Mouse (Mus musculus) embryo, embryonic 10 days (tissue): Measurements from ENCODE around the gene Cmas.

Experiments used
- DNase-seq: peaks from one replicate; pipeline ENCODE4 v3.0.0-alpha.2; 2015; ENCODE audit warnings: low spot score

Cmas gene

GRCm38 (mm10) chr6:142752331-142753246, 3.9 kb upstream of the Cmas start:
- DNase-seq = no peak

DNA sequence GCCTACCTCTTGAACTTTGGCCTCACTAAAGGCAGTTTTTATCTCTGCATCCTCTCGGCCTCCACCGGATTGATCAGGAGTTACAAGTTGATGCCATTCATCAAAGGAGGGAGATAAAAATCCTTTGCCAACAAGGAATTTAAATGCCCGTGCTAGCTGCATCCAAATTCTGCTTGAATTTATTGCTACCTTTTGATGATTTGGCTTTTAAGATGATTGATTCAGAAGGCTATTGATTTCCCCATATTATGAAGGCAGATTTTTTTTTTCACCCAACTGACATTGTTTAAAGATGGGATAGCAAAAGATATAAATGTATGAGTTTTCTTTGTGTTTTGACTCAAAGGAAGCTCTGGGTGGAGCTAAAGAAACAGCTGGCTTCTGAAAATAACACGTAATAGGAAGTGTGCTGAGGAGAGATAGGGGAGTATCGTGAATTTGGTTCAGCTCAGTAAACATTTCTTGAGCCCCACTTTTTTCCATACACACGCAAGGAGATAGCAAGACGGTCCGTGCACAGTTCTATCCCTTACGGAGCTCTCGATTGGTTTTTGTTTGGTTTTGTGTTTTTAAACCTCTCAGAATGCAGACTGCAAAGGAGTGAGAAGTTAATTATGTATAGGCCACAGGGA, 964 bp downstream of the Cmas start:
- DNase-seq = peak; percentile 29

- DNase-seq = no peak
Observed at GRCm38 (mm10) chr6:142757976-142758375, 1.5 kb downstream of the Cmas start.

DNA sequence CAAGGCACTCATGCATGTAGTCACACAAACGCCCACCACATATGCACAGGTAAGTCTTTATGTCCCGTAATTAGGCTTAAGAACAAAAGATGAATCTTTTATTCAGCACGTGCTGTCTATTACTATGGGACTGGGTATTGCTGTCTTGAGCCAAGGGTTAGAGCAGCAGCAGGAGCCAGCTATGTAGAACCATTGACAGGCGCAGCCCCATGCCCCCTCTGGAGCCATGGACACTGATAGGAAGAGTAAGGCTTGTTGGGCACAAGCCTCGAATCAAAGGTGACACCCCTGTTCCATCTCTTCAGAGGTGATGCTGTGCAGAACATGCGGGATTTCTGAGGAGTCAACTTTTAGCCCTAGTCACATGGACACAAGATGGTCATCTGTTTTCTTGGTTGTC, 2.1 kb downstream of the Cmas start:
- no peak for DNase-seq

DNA sequence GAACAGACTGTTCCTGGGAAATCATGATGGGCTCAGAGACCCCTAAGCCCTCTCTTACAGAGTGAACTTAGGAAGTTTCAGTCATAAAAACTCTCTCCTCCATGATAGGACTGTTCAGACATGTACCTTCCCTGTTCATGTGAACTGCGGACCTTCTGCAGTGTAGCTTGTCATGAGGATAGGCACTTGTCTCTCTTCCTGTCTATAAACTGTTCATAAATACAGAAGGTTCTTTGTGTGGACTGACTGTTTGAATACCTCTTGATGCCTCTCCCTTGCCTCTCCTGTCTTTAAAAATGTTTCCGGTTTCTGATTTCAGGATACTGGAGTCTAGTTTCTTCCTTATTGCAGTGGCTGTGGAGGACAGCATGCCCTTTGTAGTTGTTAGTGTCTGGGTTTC, 3.1 kb downstream of the Cmas start:
- DNase-seq = no peak

DNA sequence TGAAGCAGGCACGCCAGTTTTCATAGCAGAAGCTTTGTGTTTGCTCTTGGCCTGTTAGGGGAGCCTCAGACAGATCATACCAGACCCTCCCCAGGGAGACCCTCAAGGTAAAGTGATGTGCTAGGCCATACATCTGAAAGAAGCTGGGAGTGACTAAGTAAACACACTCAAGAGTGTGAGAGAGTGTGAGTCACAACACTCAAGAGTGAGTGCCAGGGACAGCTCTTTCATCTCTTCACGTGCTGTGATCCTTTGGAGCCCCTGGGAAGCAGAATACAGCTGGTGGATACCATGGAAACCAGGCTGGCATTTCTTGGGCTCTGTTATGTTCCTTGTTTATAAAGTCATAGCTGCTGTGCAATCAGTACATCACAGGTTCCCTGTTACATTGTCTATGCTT, 8.4 kb downstream of the Cmas start:
- DNase-seq = no peak

- DNase-seq = no peak
Observed at GRCm38 (mm10) chr6:142767305-142767704, 10.8 kb downstream of the Cmas start.

DNA sequence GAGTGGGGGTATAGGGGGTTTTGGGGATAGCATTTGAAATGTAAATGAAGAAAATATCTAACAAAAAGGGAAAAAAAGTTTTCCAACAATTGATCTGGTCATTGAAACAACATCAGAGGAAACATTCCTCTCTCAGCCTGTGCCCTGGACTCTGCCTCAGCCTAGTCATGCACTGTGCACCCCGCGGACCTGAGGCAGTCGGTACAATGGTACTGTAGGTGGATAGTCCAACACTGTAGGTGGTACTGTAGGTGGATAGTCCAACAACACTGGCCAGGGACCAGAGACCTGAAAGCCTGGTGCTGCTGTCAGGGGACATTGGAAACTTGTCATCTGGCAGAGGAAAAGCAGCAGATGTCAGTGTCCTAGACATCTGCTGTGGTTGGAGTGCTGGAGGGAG, 13.4 kb downstream of the Cmas start:
- no peak for DNase-seq

DNA sequence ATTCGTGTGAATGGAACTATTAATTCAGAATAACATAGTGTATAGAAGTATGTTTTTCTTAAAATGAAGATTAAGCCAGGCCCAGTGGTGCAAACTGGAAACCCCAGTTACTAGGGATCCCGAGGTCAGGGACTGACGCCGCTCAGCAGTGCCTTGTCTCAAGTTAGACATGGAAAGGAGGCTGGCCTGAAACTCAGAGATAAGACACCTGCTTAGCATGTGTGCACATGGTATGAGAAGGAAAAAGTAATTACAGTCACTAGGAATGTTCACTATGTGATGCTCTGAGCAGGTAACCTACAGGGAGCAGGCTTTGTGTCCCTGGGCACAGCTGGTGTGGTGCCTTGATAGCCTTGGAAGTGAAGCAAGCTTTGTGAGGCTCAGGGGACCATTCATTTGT, 15.2 kb downstream of the Cmas start:
- no peak for DNase-seq

DNA sequence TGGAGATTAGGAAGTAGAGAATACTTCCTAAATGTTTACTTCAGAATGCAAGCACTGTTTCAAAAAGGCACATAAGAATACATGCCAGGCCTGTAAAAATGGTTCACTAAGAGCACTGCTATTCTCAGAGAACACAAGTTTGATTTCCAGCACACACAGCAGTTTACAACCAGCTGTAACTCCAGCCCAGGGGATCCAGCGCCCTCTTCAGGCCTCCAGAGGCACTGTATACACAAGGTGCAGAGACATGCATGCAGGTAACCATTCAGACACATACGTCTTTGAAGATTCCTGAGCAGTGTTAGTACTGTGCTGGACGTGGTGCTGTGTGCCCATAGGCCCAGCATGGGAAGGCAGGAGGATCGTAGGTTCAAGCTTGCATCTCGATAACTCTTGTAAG, 17.1 kb downstream of the Cmas start:
- DNase-seq = no peak

GRCm38 (mm10) chr6:142776935-142777334, 20.4 kb downstream of the Cmas start:
- no peak for DNase-seq

GRCm38 (mm10) chr6:142779045-142779811, 22.7 kb downstream of the Cmas start:
- DNase-seq = peak; percentile 72

GRCm38 (mm10) chr6:142779812-142780573, 23.5 kb downstream of the Cmas start:
- no peak for DNase-seq

DNA sequence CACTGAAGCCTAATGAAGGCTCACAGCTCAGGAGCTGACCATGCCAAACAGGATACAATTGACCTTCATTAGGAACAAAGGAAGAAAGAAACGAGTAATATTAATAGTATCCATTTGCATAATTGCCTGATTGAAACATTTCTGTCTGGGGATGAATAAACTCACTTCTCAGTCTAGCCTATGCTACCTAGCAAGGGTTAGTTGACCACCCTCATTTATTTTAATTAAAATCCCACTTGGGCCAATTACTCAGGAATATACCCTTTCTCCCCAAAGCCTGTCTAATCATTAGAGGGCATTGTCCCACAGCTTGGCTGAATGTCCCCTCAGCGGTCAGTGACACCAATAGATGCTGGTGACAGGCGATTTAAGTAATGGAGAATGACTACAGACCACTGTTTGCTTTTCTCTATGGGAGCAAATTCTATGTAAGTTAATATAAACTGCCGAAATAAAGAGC, 24.1 kb downstream of the Cmas start:
- DNase-seq = no peak

- no peak for DNase-seq
Observed at GRCm38 (mm10) chr6:142781286-142781685, 24.8 kb downstream of the Cmas start.

DNA sequence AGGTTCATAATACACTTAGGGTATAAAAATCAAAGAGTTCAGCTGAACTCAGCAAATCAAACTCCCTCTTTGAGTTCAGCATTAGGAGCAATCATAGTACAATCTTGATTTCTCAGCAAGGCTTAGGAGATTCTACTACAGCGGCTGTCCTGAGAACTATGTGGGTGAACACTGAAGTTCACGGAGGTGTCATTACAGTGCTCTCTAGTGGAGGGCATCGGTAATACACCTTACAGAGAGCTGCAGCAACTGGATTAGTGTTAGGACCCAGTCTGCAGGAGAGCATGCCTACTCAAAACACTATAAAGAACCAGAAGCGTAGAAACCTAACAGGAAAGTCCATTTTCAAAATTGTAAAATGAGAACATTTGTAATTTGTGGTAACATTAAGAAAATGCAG, 28.9 kb downstream of the Cmas start:
- peak; percentile 72 for DNase-seq

DNA sequence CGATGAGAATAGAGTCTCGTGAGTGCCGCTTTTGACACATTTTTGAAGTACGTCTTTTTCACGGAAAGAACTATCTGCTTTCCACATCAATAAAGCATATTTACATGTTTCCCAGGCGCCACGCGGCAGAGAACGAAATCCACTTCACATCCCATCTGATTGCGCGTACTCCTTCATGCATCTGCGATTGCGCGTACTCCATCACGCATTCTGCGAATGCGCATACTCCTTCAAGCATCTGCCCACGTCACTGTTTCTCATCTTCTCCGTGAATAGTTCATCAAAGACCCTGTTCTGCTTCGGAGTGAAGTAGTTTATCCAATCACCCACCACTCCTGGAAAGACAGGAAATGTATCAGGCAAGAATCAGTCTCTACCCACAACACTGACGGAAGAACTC, 29.6 kb downstream of the Cmas start:
- no peak for DNase-seq

GRCm38 (mm10) chr6:142788042-142788987, 31.8 kb downstream of the Cmas start:
- no peak for DNase-seq

- no peak for DNase-seq
Observed at GRCm38 (mm10) chr6:142789736-142790135, 33.2 kb downstream of the Cmas start.

- DNase-seq = no peak
Observed at GRCm38 (mm10) chr6:142792241-142792968, 35.9 kb downstream of the Cmas start.
